Mouse (Mus musculus): Measurements from ENCODE around the gene Etv6.

DNA sequence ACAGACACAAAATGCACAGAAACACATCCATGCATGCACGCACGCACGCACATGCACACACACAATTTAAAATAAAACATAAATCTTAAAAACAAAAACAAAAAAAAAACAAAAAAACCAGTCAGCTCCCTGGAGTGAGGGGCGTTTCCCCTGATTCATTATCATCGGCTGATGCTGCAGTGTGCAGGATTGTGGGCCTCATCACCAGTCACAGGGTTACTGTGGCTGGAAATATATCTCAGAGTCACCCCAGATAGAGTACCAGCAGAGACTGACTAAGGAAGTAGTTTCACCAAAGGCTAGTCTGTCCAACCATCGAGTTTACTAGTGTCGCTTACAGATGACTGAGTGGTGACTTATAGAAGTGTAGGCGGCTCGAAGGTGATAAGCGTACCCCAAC, 88.8 kb downstream of the Etv6 start:
- TF ChIP-seq CTCF (IDR thresholded peaks at IDR 0.05; ENCODE audit: insufficient read depth, low read length) (no peak), POLR2A (IDR thresholded peaks at IDR 0.05; ENCODE audit: borderline replicate concordance, extremely low read depth, low read depth, low read length) (no peak)
